Mouse (Mus musculus) midbrain, embryonic 14.5 days (tissue): ENCODE data around the gene Vmn2r58. TPM values are rescaled to one million over a fixed set of nuclear protein-coding genes. Genes with fewer than 3 reads are reported as not detected.
"Not testable (repeated sequence)": the region's sequence is repeated elsewhere in the genome, so short reads cannot be mapped to it uniquely, and the experiment has no call there.

Experiments
- ATAC-seq: fragments of 200-750 bp; cut with Nextera tagmentation; 2 replicates; pipeline ENCODE4 v1.8.0; 2017; ENCODE audit warnings: moderate number of reproducible peaks, moderate library complexity; ENCODE audit not compliant: low FRiP score, low TSS enrichment
- DNase-seq: peaks from one replicate; pipeline ENCODE4 v3.0.0-alpha.2; 2015
- H3K27ac ChIP-seq: fragments of 300-500 bp; sonication (generic); replicated peaks from 2 replicates; pipeline ENCODE4 v1.5.1; 2014; ENCODE audit warnings: mild to moderate bottlenecking, low read depth, low read length, moderate library complexity
- H3K27me3 ChIP-seq: fragments of 300-500 bp; sonication (generic); 2 replicates; pipeline ENCODE4 v1.6.1; 2014; ENCODE audit warnings: low read length, control low read depth, mixed read lengths; ENCODE audit not compliant: control insufficient read depth, insufficient read depth
- H3K36me3 ChIP-seq: fragments of 300-500 bp; sonication (generic); 2 replicates; pipeline ENCODE4 v1.6.1; 2014; ENCODE audit warnings: low read length, control low read depth; ENCODE audit not compliant: control insufficient read depth, insufficient read depth
- H3K4me1 ChIP-seq: fragments of 300-500 bp; sonication (generic); 2 replicates; pipeline ENCODE4 v1.6.1; 2014; ENCODE audit warnings: mild to moderate bottlenecking, antibody characterized with exemption, low read length, control low read depth; ENCODE audit not compliant: control insufficient read depth, insufficient read depth
- H3K4me2 ChIP-seq: fragments of 300-500 bp; sonication (generic); 2 replicates; pipeline ENCODE4 v1.6.1; 2014; ENCODE audit warnings: mild to moderate bottlenecking, low read length, moderate library complexity
- H3K4me3 ChIP-seq: fragments of 300-500 bp; sonication (generic); replicated peaks from 2 replicates; pipeline ENCODE4 v1.5.1; 2014; ENCODE audit warnings: low read depth, low read length
- H3K9ac ChIP-seq: fragments of 300-500 bp; sonication (generic); replicated peaks from 2 replicates; pipeline ENCODE4 v1.6.1; 2014; ENCODE audit warnings: mild to moderate bottlenecking, low read length, moderate library complexity
- H3K9me3 ChIP-seq: fragments of 300-500 bp; sonication (generic); 2 replicates; pipeline ENCODE4 v1.6.1; 2016; ENCODE audit warnings: low read length, control low read depth, mixed read lengths; ENCODE audit not compliant: control insufficient read depth
- WGBS: fragments of 180-500 bp; shearing (Covaris S2); extraction: QIAGEN DNeasy Blood & Tissue Kit; methylation state at CpG from one replicate; pipeline ENCODE4 v1.1.7; 2014; 5-methylcytosine and 5-hydroxymethylcytosine counted together
- polyA plus RNA-seq: library from polyadenylated mRNA; unstranded; fragments of >200 nt; fragmentation: Nextera tagmentation; extraction: Ambion mirVana; gene quantifications from 2 replicates; pipeline ENCODE4 v1.2.1, GENCODE M21; 2014

The Vmn2r58 gene
- not detected in 2 replicates for polyA plus RNA-seq

GRCm38 (mm10) chr7:41872612-41873011 lies at the start of gene Vmn2r58:
Vmn2r58 (minus strand) TSS chr7:41872712.
- 76% methylated on average over 5 of the region's 5 CpGs for WGBS
- DNase-seq, H3K27ac ChIP-seq, H3K9ac ChIP-seq, H3K36me3 ChIP-seq, ATAC-seq, H3K4me3 ChIP-seq, H3K4me1 ChIP-seq, H3K4me2 ChIP-seq, H3K27me3 ChIP-seq: not testable (repeated sequence)
- H3K9me3 ChIP-seq: peaks cover 11% of the 10 kb centered on the region; the same call in 1 of the 2 replicates

Other genes with a start within 250 kb of the Vmn2r58 start
- 28.3 and 33.5 TPM in 2 replicates for gene Zfp788, start 239.5 kb downstream of the Vmn2r58 start, polyA plus RNA-seq
- not detected in 2 replicates for gene Vmn2r59, start 186.3 kb upstream of the Vmn2r58 start, polyA plus RNA-seq
- gene Vmn2r60, start 235.1 kb upstream of the Vmn2r58 start, polyA plus RNA-seq: not detected in 2 replicates